Mouse (Mus musculus) neural tube, embryonic 14.5 days (tissue): ENCODE data around the gene Tmtc4. TPM values are rescaled to one million over a fixed set of nuclear protein-coding genes. Genes with fewer than 3 reads are reported as not detected.

Experiments used
- ATAC-seq: fragments of 200-750 bp; cut with Nextera tagmentation; 2 replicates; pipeline ENCODE4 v1.8.0; 2017; ENCODE audit warnings: low read depth, mild to moderate bottlenecking, moderate TSS enrichment, moderate library complexity
- H3K27ac ChIP-seq: fragments of 300-500 bp; sonication (generic); 2 replicates; pipeline ENCODE4 v1.5.1; 2014; ENCODE audit warnings: low read depth, mild to moderate bottlenecking, control low read depth, low read length, moderate library complexity, mixed read lengths
- H3K27me3 ChIP-seq: fragments of 300-500 bp; sonication (generic); 2 replicates; pipeline ENCODE4 v1.6.1; 2014; ENCODE audit warnings: low read length; ENCODE audit not compliant: control insufficient read depth, insufficient read depth
- H3K36me3 ChIP-seq: fragments of 300-500 bp; sonication (generic); 2 replicates; pipeline ENCODE4 v1.6.1; 2014; ENCODE audit warnings: low read length, mixed read lengths; ENCODE audit not compliant: control insufficient read depth, insufficient read depth
- H3K4me1 ChIP-seq: fragments of 300-500 bp; sonication (generic); 2 replicates; pipeline ENCODE4 v1.6.1; 2014; ENCODE audit warnings: low read length; ENCODE audit not compliant: control insufficient read depth, insufficient read depth
- H3K4me2 ChIP-seq: fragments of 300-500 bp; sonication (generic); 2 replicates; pipeline ENCODE4 v1.6.1; 2014; ENCODE audit warnings: mild to moderate bottlenecking, low read depth, low read length, control low read depth
- H3K4me3 ChIP-seq: fragments of 300-500 bp; sonication (generic); 2 replicates; pipeline ENCODE4 v1.5.1; 2014; ENCODE audit warnings: low read depth, low read length, control low read depth, mixed read lengths
- H3K9ac ChIP-seq: fragments of 300-500 bp; sonication (generic); replicated peaks from 2 replicates; pipeline ENCODE4 v1.6.1; 2014; ENCODE audit warnings: low read depth, mild to moderate bottlenecking, control low read depth, low read length, mixed read lengths
- H3K9me3 ChIP-seq: fragments of 300-500 bp; sonication (generic); 2 replicates; pipeline ENCODE4 v1.6.1; 2016; ENCODE audit warnings: low read length; ENCODE audit not compliant: control insufficient read depth
- WGBS: fragments of 180-500 bp; shearing (Covaris S2); extraction: QIAGEN DNeasy Blood & Tissue Kit; methylation state at CpG from one replicate; pipeline ENCODE4 v1.1.7; 2014; 5-methylcytosine and 5-hydroxymethylcytosine counted together
- polyA plus RNA-seq: library from polyadenylated mRNA; unstranded; fragments of >200 nt; fragmentation: Nextera tagmentation; extraction: Ambion mirVana; gene quantifications from 2 replicates; pipeline ENCODE4 v1.2.1, GENCODE M21; 2014

Gene Tmtc4
- polyA plus RNA-seq, 1 experiment from 2014 or later: 75.0 TPM

- H3K4me2 ChIP-seq: no peak overlapping the region
- H3K4me1 ChIP-seq: peaks cover 19% of the 10 kb centered on the region
- no peak overlapping the region for H3K4me3 ChIP-seq
- no peak for ATAC-seq
- WGBS: 86% methylated on average over 3 of the region's 3 CpGs
- no peaks in the 10 kb centered on the region for H3K9me3 ChIP-seq
- no peaks in the 10 kb centered on the region for H3K36me3 ChIP-seq
- H3K9ac ChIP-seq: no peak overlapping the region
- no peak overlapping the region for H3K27ac ChIP-seq
- no peaks in the 10 kb centered on the region for H3K27me3 ChIP-seq
Measured at GRCm38 (mm10) chr14:122978871-122979270, 5.0 kb downstream of the Tmtc4 start.

DNA sequence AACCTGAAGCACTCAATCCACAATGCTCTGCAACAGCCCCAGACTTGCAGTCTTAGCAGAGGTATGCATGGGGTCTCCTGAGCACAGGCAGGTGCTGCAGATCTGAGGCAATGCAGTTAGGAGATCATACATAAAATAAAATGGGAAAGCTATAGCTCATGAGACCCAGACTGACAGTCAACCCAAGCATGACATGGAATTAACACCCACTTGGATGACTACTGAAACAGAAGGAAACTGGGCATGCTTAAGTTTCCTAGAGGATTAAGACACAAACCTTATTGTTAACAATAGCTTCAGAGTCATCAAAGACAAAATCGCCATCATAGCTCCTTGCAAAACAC lies 6.1 kb downstream of the Tmtc4 start:
- Histone ChIP-seq H3K4me3 (no peak overlapping the region), H3K9me3 (no peaks in the 10 kb centered on the region), H3K4me2 (no peak overlapping the region), H3K36me3 (no peaks in the 10 kb centered on the region), H3K27ac (no peak overlapping the region), H3K9ac (no peak overlapping the region), H3K27me3 (no peaks in the 10 kb centered on the region), H3K4me1 (peaks cover 16% of the 10 kb centered on the region; the same call in 1 of the 2 replicates)
- WGBS: 80% methylated on average over 1 of the region's 1 CpGs
- ATAC-seq: no peak

- Histone ChIP-seq H3K9ac (no peak overlapping the region), H3K4me1 (peaks cover 15% of the 10 kb centered on the region; the same call in 1 of the 2 replicates), H3K4me2 (no peak overlapping the region), H3K27me3 (no peaks in the 10 kb centered on the region), H3K9me3 (no peaks in the 10 kb centered on the region), H3K27ac (no peak overlapping the region), H3K4me3 (no peak overlapping the region), H3K36me3 (no peaks in the 10 kb centered on the region)
- WGBS: 73% methylated on average over 9 of the region's 9 CpGs
- ATAC-seq: no peak
Measured at GRCm38 (mm10) chr14:122977056-122977796, 6.6 kb downstream of the Tmtc4 start.

DNA sequence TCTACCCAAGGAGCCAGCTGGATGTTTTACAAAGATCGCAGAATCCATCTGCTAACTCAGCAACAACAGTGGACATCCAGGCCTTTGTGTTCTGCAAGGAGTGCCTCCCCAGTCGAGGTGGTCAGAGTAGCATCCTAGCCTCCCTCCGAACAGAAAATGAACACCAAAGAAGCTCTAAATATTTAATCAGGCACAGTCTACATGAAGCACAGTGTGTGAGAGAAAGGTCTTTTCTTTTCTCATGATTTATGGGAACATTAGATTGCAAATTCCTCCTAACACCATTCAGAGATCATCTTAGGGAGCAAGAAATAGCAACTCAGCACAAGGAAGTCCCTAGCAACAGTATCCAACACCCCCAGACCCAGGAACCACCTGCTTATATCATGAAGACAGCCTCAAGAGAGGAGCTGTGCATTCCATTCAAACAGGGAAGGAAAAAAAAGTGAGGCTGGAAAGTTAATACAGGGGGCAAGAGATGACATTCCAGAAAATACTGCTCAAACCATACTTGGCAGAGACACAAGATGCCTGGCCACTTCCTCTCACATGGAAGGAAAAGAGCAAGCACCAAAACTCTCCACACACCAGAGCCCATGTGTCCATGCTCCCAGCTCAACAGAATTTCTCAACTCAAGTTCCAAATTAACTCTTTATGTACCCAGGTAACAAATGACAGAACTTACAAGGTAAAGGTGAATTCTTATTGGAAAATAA lies 8.8 kb downstream of the Tmtc4 start:
- H3K9ac ChIP-seq: no peak overlapping the region; the same call in 1 of the 2 replicates
- H3K27me3 ChIP-seq: no peaks in the 10 kb centered on the region
- H3K4me1 ChIP-seq: peaks cover 4% of the 10 kb centered on the region; the same call in 1 of the 2 replicates
- H3K27ac ChIP-seq: no peak overlapping the region; the same call in 1 of the 2 replicates
- peaks cover 9% of the 10 kb centered on the region; the same call in 1 of the 2 replicates for H3K36me3 ChIP-seq
- WGBS: 11% methylated on average over 3 of the region's 3 CpGs
- no peak overlapping the region for H3K4me2 ChIP-seq
- ATAC-seq: peak; percentile 79
- no peaks in the 10 kb centered on the region for H3K9me3 ChIP-seq
- H3K4me3 ChIP-seq: no peak overlapping the region

- Histone ChIP-seq H3K36me3 (peaks cover 15% of the 10 kb centered on the region), H3K27ac (no peak overlapping the region), H3K4me3 (no peak overlapping the region), H3K4me1 (peaks cover 4% of the 10 kb centered on the region; the same call in 1 of the 2 replicates), H3K9me3 (no peaks in the 10 kb centered on the region), H3K4me2 (no peak overlapping the region), H3K27me3 (no peaks in the 10 kb centered on the region), H3K9ac (no peak overlapping the region)
- ATAC-seq: no peak
- 93% methylated on average over 2 of the region's 2 CpGs for WGBS
Measured at GRCm38 (mm10) chr14:122973091-122973490, 10.7 kb downstream of the Tmtc4 start.

DNA sequence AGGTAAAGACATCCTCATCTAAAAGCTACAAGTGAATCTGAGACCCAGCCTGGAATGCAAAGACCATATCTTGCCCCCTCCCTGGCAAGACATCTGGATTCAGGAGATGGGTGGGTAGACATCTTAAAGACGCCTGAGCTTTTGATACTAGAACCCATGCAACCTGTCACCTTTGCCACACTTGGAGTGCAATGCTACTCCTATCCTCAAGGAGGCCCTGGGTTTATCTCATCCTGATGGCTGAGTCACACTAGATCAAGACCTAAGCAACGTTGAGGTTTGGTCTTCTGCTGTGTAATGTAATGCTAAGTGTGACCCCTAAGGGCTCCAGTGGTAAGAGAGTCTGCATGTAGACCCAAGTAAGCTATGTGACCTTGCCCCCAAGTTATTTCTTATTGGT lies 15.8 kb downstream of the Tmtc4 start:
- H3K4me1 ChIP-seq: no peaks in the 10 kb centered on the region
- no peak overlapping the region for H3K27ac ChIP-seq
- H3K4me3 ChIP-seq: no peak overlapping the region
- H3K27me3 ChIP-seq: no peaks in the 10 kb centered on the region
- no peak overlapping the region for H3K9ac ChIP-seq
- no peak for ATAC-seq
- 81% methylated on average over 2 of the region's 2 CpGs for WGBS
- no peak overlapping the region for H3K4me2 ChIP-seq
- H3K36me3 ChIP-seq: peaks cover 15% of the 10 kb centered on the region
- no peaks in the 10 kb centered on the region for H3K9me3 ChIP-seq

DNA sequence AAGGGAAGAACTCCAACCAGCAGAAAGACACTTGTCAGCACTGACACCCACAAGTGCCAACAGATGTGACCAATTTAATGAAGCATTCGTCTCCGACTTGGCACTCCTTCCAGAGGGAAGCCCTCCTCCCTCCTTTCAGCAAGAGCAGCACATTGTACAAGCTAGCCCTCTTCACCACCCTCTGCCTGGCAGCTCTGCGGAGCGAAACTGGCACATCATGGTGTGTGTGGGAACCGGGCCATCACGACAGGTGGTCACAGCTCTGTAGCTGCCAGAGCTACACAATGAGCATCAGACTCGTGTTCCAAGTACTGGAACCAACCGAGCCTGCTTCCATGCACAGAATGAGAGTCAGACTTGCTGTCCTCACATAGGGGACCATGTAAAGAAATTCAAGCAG lies 25.9 kb downstream of the Tmtc4 start:
- H3K9me3 ChIP-seq: no peaks in the 10 kb centered on the region
- no peak overlapping the region for H3K4me3 ChIP-seq
- peak; percentile 96 for ATAC-seq
- no peaks in the 10 kb centered on the region for H3K27me3 ChIP-seq
- H3K36me3 ChIP-seq: no peaks in the 10 kb centered on the region; the same call in none of the 2 replicates
- no peak overlapping the region for H3K27ac ChIP-seq
- H3K4me2 ChIP-seq: no peak overlapping the region
- no peaks in the 10 kb centered on the region for H3K4me1 ChIP-seq
- no peak overlapping the region for H3K9ac ChIP-seq
- WGBS: 58% methylated on average over 8 of the region's 8 CpGs

- H3K4me2 ChIP-seq: no peak overlapping the region
- ATAC-seq: peak; percentile 75; the same call in 1 of the 2 replicates
- WGBS: 19% methylated on average over 1 of the region's 1 CpGs
Measured at GRCm38 (mm10) chr14:122953331-122953730, 30.5 kb downstream of the Tmtc4 start.

DNA sequence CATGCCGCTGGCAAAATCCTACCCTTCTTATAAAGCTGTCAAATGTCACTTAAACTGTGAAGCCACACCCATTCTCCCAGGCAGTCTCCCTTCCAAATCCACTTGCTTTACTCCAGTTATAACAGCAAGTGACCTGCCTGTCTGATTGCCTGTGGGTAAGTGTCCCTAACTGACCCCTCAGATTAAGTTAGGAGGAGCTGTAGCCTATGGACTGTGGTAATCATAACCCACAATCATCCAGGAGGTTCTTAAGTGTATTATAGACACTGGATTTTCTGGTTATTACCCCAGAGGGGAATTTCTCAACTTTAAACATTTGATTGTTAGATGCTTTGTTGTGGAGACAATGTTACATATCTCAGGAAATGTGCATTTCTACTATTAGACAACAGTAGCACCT lies 31.3 kb downstream of the Tmtc4 start:
- H3K27ac ChIP-seq: no peak overlapping the region
- H3K9me3 ChIP-seq: no peaks in the 10 kb centered on the region
- no peak overlapping the region for H3K4me3 ChIP-seq
- no peak overlapping the region for H3K4me2 ChIP-seq
- H3K36me3 ChIP-seq: peaks cover 3% of the 10 kb centered on the region; the same call in 1 of the 2 replicates
- no peaks in the 10 kb centered on the region for H3K27me3 ChIP-seq
- 100% methylated on average over 1 of the region's 1 CpGs for WGBS
- no peaks in the 10 kb centered on the region for H3K4me1 ChIP-seq
- ATAC-seq: no peak
- H3K9ac ChIP-seq: no peak overlapping the region

More at GRCm38 (mm10) chr14:122953331-122953730, 30.5 kb downstream of the Tmtc4 start:
- Histone ChIP-seq H3K9me3 (no peaks in the 10 kb centered on the region), H3K36me3 (peaks cover 3% of the 10 kb centered on the region; the same call in 1 of the 2 replicates), H3K4me1 (no peaks in the 10 kb centered on the region), H3K9ac (no peak overlapping the region), H3K27ac (no peak overlapping the region), H3K27me3 (no peaks in the 10 kb centered on the region), H3K4me3 (no peak overlapping the region)
